Mouse (Mus musculus) kidney, embryonic 15.5 days (tissue): Measurements from ENCODE around the gene Hpse. TPM values are rescaled to one million over a fixed set of nuclear protein-coding genes. Genes with fewer than 3 reads are reported as not detected.

Experiments
- ATAC-seq: fragments of 200-750 bp; cut with Nextera tagmentation; replicated peaks from 2 replicates; pipeline ENCODE4 v1.8.0; 2017; ENCODE audit warnings: moderate TSS enrichment; ENCODE audit not compliant: low FRiP score
- H3K27ac ChIP-seq: fragments of 300-500 bp; sonication (generic); 2 replicates; pipeline ENCODE4 v1.5.1; 2015; ENCODE audit warnings: mild to moderate bottlenecking, inconsistent platforms
- H3K27me3 ChIP-seq: fragments of 300-500 bp; sonication (generic); 2 replicates; pipeline ENCODE4 v1.6.1; 2015; ENCODE audit warnings: inconsistent platforms
- H3K36me3 ChIP-seq: fragments of 300-500 bp; sonication (generic); 2 replicates; pipeline ENCODE4 v1.6.1; 2015; ENCODE audit warnings: inconsistent platforms
- H3K4me1 ChIP-seq: fragments of 300-500 bp; sonication (generic); 2 replicates; pipeline ENCODE4 v1.6.1; 2015; ENCODE audit warnings: inconsistent platforms
- H3K4me2 ChIP-seq: fragments of 300-500 bp; sonication (generic); 2 replicates; pipeline ENCODE4 v1.6.1; 2015; ENCODE audit warnings: moderate library complexity, mild to moderate bottlenecking, inconsistent platforms
- H3K4me3 ChIP-seq: fragments of 300-500 bp; sonication (generic); replicated peaks from 2 replicates; pipeline ENCODE4 v1.5.1; 2015; ENCODE audit warnings: mild to moderate bottlenecking, inconsistent platforms
- H3K9ac ChIP-seq: fragments of 300-500 bp; sonication (generic); 2 replicates; pipeline ENCODE4 v1.6.1; 2015; ENCODE audit warnings: mild to moderate bottlenecking, inconsistent platforms
- H3K9me3 ChIP-seq: fragments of 300-500 bp; sonication (generic); replicated peaks from 2 replicates; pipeline ENCODE4 v1.6.1; 2016; ENCODE audit warnings: inconsistent platforms
- WGBS: fragments of 180-500 bp; shearing (Covaris S2); methylation state at CpG from one replicate; pipeline ENCODE4 v1.1.7; 2015; ENCODE audit warnings: mixed read lengths; 5-methylcytosine and 5-hydroxymethylcytosine counted together
- polyA plus RNA-seq: library from polyadenylated mRNA; unstranded; fragments of >200 nt; fragmentation: Nextera tagmentation; extraction: Ambion mirVana; gene quantifications from 2 replicates; pipeline ENCODE4 v1.2.1, GENCODE M21; 2015

The Hpse gene
- polyA plus RNA-seq, 1 experiment from 2014 or later: 4.2 TPM

DNA sequence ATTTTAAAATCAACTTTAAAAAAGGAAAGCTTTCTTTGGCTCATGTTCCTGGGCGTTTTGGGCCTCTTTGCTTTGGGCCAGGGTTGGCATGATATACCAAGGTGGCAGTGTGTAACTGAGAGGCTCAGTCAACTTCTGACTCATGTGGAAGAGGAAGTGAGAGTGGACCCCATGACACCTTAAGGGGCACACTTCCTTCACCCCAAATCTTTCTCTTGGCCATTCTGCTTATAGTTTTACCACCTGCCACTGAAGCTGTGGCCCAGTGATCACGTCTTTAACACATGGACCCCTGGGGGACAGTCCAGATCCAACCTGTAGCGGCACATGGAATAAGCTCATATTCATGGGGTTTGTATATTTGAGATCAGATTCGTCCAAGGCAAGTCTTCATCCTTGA lies 6.5 kb upstream of the Hpse start:
- ATAC-seq: no peak
- Histone ChIP-seq H3K36me3 (no peaks in the 10 kb centered on the region), H3K4me3 (no peak overlapping the region), H3K4me1 (no peaks in the 10 kb centered on the region), H3K27me3 (no peaks in the 10 kb centered on the region), H3K9me3 (no peaks in the 10 kb centered on the region), H3K4me2 (no peak overlapping the region), H3K9ac (no peak overlapping the region), H3K27ac (no peak overlapping the region)
- WGBS: 88% methylated on average over 4 of the region's 4 CpGs

DNA sequence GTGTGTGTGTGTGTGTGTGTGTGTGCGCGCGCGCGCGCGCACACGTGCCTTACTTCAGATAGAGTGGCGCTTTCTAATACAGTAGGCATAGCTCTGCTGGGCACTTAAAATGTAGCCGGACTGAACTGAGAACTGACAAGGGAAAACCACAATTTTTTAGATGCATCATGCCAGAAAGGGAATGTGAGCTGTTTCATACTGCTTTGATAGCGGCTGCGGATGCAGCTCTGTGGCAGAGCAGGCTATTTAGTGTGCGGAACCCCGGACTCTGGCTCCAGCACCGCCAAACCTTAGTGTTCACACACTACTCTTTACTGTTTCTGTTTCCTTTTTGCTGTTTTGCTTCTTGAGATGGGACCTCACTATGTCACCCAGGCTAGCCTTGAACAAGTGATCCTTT lies 2.8 kb downstream of the Hpse start:
- Histone ChIP-seq H3K36me3 (no peaks in the 10 kb centered on the region), H3K4me2 (no peak overlapping the region), H3K27me3 (peaks cover 17% of the 10 kb centered on the region), H3K9me3 (no peaks in the 10 kb centered on the region), H3K4me1 (peaks cover 17% of the 10 kb centered on the region), H3K9ac (no peak overlapping the region), H3K27ac (no peak overlapping the region), H3K4me3 (no peak overlapping the region)
- ATAC-seq: no peak
- WGBS: 88% methylated on average over 15 of the region's 15 CpGs

DNA sequence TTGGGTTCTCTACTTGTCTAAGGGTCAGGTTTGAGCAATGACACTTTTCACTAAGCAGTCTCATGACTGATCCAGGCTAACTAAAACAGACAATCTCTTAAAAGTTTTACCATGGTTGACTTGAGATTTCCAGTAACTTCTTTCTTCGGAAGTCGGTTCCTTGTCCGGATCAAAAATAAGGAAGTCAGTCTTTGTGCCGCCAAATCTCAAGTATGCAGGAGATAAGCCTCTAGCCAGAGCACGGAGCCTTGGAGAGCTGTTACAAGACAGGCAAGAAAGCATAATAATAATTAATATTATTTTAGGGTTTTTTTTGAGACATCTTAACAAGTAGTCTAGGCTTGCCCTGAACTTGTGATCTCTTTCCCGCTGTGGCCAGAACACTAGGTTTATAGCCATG lies 8.3 kb downstream of the Hpse start:
- H3K36me3 ChIP-seq: no peaks in the 10 kb centered on the region
- H3K4me3 ChIP-seq: no peak overlapping the region
- H3K4me1 ChIP-seq: 0 out of 2 replicates have a peak, but pooled peaks cover 5% of the 10 kb centered on the region
- H3K9ac ChIP-seq: no peak overlapping the region
- H3K27ac ChIP-seq: no peak overlapping the region
- no peaks in the 10 kb centered on the region for H3K27me3 ChIP-seq
- ATAC-seq: no peak
- WGBS: 89% methylated on average over 6 of the region's 6 CpGs
- no peak overlapping the region for H3K4me2 ChIP-seq
- no peaks in the 10 kb centered on the region for H3K9me3 ChIP-seq

DNA sequence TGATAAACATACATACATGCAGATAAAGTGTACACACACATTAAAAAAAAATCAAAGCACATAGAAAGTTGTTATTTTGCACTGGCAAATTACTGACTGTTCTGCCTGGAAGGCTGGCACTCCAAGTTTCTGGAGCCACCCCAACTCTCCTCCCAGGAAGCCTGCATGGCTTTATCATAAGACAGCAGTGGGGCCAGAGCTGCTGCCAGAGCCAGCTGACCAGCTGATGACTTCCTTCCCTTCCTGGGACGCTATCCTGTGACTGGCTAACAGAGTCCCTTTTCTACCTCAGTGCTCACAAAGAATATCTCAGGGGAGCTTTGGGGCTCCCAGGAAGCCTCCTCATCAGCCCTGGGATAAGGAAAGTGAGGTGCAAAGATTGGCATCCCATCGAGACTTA lies 9.5 kb downstream of the Hpse start:
- Histone ChIP-seq H3K9ac (no peak overlapping the region), H3K4me2 (no peak overlapping the region), H3K27me3 (no peaks in the 10 kb centered on the region), H3K9me3 (no peaks in the 10 kb centered on the region), H3K4me3 (no peak overlapping the region), H3K27ac (no peak overlapping the region), H3K36me3 (no peaks in the 10 kb centered on the region), H3K4me1 (0 out of 2 replicates have a peak, but pooled peaks cover 5% of the 10 kb centered on the region)
- no peak for ATAC-seq
- 56% methylated on average over 2 of the region's 2 CpGs for WGBS

DNA sequence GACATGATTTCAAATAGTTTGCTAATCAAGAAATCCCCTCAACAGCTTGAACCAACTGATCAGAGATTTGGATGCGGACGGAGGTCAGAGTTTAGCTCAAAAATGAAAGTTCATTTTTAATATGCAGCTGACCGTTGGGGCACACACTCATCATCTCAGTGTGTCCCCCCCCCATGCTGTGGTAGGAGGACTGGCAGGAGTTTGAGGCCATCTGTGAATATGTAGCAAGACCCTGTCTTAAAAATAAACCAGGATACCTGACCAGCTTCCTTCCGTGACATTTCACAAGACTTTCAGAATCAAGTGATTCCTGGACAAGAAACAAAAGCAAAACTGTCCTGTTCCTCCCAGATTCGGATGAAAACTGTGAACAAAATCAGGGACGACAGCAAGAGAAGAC lies 10.5 kb downstream of the Hpse start:
- Histone ChIP-seq H3K4me3 (no peak overlapping the region), H3K4me2 (no peak overlapping the region), H3K27me3 (no peaks in the 10 kb centered on the region), H3K36me3 (no peaks in the 10 kb centered on the region), H3K27ac (no peak overlapping the region), H3K9me3 (no peaks in the 10 kb centered on the region), H3K9ac (no peak overlapping the region), H3K4me1 (0 out of 2 replicates have a peak, but pooled peaks cover 5% of the 10 kb centered on the region)
- WGBS: 87% methylated on average over 6 of the region's 6 CpGs
- no peak for ATAC-seq

DNA sequence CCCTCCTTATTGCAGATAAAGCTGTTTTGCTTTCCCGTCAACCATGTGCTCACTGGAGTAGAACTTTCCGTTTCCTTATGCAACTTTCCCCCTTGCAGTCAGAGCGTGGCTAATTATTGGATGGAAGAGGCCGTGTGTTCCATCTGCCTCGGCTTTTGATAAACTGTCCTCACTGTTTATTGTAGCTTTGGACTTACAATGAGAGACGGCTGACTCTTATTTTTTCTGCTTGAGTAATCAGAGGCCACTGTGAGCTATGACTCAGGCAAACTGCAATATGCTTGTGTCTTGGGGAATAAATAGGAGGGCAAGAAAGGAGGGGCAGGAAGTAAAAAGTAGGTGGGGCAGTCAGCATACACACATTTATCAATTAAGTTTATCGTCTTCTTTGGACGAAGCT lies 12.8 kb downstream of the Hpse start:
- Histone ChIP-seq H3K4me1 (0 out of 2 replicates have a peak, but pooled peaks cover 5% of the 10 kb centered on the region), H3K4me2 (no peak overlapping the region), H3K4me3 (no peak overlapping the region), H3K27me3 (no peaks in the 10 kb centered on the region), H3K36me3 (no peaks in the 10 kb centered on the region), H3K27ac (no peak overlapping the region), H3K9ac (no peak overlapping the region), H3K9me3 (no peaks in the 10 kb centered on the region)
- 42% methylated on average over 8 of the region's 8 CpGs for WGBS
- no peak for ATAC-seq

DNA sequence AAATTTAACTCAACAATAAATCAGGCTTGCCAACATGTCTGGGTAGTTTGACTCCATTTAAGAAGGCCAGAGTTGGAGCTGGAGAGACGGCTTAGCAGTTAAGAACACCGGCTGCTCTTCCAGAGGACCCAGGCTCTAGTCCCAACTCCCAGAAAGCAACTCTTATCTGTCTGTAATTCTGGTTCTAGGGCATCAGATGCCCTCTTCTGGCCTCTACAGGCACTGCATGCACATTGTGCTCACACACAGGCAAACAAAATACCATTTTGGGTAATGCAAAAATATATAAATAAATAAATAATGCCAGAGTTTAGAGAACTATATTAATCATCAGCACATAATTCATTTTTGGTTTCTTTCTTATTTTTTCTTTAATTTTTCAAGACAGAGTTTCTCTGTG lies 15.2 kb downstream of the Hpse start:
- 92% methylated on average over 2 of the region's 2 CpGs for WGBS
- H3K4me3 ChIP-seq: no peak overlapping the region
- no peak for ATAC-seq
- H3K27me3 ChIP-seq: no peaks in the 10 kb centered on the region
- 0 out of 2 replicates have a peak, but pooled peaks cover 5% of the 10 kb centered on the region for H3K4me1 ChIP-seq
- H3K4me2 ChIP-seq: no peak overlapping the region
- H3K9ac ChIP-seq: no peak overlapping the region
- no peaks in the 10 kb centered on the region for H3K36me3 ChIP-seq
- no peaks in the 10 kb centered on the region for H3K9me3 ChIP-seq
- H3K27ac ChIP-seq: no peak overlapping the region

DNA sequence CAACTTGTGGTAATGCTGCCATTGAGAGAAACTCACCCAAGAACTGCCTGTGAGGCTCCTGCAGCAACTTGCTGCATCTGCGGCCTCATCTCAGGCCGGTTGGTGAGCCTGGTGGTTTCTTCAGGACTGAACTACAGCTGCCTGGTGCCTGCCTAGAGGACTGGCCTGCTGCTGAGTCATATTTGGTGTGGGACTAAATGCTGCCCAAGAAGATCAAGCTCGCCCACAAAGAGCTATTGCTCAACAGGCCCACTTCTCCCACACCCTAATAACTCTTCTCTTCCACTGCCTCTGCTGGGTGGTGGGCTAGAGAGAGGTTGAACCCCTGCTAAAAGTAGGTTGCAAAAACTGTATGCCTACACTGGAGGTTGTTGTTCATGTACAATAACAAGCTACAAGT lies 17.2 kb downstream of the Hpse start:
- no peaks in the 10 kb centered on the region for H3K9me3 ChIP-seq
- no peak overlapping the region for H3K4me3 ChIP-seq
- H3K4me1 ChIP-seq: 0 out of 2 replicates have a peak, but pooled peaks cover 5% of the 10 kb centered on the region
- H3K4me2 ChIP-seq: no peak overlapping the region
- no peak for ATAC-seq
- no peaks in the 10 kb centered on the region for H3K27me3 ChIP-seq
- no peak overlapping the region for H3K27ac ChIP-seq
- 93% methylated on average over 3 of the region's 3 CpGs for WGBS
- no peak overlapping the region for H3K9ac ChIP-seq
- H3K36me3 ChIP-seq: no peaks in the 10 kb centered on the region

DNA sequence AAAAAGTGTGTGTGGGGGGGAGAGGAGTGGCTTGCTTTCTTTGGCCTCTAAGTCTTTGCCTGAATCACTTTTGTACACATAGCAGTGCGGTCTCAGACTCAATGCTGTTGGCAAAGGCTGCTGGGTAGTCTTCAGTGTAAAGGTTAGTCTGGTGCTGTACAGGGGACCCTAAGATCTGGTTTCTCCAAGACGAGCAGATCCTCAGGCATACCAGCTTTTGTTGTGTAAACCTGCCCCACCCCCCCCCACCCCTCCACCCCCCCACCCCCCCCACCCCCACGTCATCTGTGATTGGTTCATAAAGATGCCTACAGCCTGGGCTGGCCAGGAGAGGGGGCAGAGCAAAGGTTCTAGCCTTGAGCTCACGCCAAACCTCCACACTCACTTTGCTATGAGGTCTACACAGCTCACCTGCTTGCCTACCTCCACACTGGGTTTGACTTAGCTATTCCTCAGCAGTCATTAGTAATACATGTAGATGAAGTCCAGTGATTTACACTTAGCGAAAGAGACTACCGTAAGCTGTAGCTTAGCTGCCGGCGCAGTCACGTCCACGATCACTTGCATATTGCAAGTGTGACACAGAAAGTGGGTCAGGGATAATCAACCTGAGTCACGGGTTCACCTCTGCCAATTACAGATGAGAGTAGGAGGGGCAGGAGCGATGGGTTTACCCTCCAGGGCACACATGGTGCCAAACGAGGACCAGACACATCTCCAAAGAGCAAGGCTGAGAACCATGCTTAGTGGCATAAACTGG lies 18.5 kb downstream of the Hpse start:
- no peak for ATAC-seq
- H3K4me2 ChIP-seq: no peak overlapping the region
- no peak overlapping the region for H3K4me3 ChIP-seq
- no peaks in the 10 kb centered on the region for H3K4me1 ChIP-seq
- no peak overlapping the region for H3K9ac ChIP-seq
- H3K27me3 ChIP-seq: no peaks in the 10 kb centered on the region
- no peaks in the 10 kb centered on the region for H3K36me3 ChIP-seq
- H3K27ac ChIP-seq: no peak overlapping the region
- H3K9me3 ChIP-seq: no peaks in the 10 kb centered on the region
- WGBS: 82% methylated on average over 13 of the region's 13 CpGs

DNA sequence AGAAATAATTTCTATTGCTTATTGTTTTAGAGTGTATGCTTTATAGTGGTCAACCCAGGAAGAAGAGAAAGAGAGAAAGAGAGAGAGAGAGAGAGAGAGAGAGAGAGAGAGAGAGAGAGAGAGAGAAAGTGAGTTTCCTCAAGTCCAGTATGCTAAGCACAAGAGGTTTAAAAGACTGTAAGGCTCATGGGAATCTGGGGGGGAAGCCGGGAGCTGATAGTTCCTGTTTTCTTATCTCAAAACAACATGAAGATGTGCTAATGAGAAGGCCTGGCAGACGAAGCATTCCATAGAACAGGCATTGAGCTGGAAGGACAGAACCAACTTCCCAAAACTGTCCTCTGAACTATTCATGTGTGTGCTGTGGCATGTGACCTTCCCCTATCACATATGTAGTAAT lies 21.6 kb downstream of the Hpse start:
- no peak overlapping the region for H3K4me3 ChIP-seq
- H3K4me2 ChIP-seq: no peak overlapping the region
- no peaks in the 10 kb centered on the region for H3K4me1 ChIP-seq
- H3K36me3 ChIP-seq: no peaks in the 10 kb centered on the region
- ATAC-seq: no peak
- H3K27ac ChIP-seq: no peak overlapping the region
- no peak overlapping the region for H3K9ac ChIP-seq
- 66% methylated on average over 2 of the region's 2 CpGs for WGBS
- no peaks in the 10 kb centered on the region for H3K9me3 ChIP-seq
- no peaks in the 10 kb centered on the region for H3K27me3 ChIP-seq

DNA sequence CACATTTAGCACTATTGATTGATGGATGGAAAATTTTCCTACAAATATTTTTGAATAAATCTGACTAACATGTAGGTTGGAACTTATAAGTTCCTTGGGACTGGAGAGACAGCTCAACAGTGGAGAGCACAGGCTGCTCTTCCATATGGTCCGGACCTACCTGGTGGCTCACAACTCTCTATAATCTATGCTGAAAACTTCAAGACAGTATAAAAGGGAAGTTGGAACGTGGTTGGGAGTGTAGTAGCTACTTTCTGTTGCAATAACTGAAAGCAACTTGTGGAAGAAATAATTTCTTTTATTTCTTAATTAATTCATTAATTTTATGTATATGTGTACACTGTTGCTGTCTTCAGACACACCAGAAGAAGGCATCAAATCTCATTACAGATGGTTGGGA lies 22.1 kb downstream of the Hpse start:
- WGBS: 82% methylated on average over 2 of the region's 2 CpGs
- no peaks in the 10 kb centered on the region for H3K36me3 ChIP-seq
- no peak for ATAC-seq
- H3K4me1 ChIP-seq: no peaks in the 10 kb centered on the region
- H3K4me3 ChIP-seq: no peak overlapping the region
- no peak overlapping the region for H3K4me2 ChIP-seq
- no peaks in the 10 kb centered on the region for H3K27me3 ChIP-seq
- no peak overlapping the region for H3K9ac ChIP-seq
- no peaks in the 10 kb centered on the region for H3K9me3 ChIP-seq
- no peak overlapping the region for H3K27ac ChIP-seq

DNA sequence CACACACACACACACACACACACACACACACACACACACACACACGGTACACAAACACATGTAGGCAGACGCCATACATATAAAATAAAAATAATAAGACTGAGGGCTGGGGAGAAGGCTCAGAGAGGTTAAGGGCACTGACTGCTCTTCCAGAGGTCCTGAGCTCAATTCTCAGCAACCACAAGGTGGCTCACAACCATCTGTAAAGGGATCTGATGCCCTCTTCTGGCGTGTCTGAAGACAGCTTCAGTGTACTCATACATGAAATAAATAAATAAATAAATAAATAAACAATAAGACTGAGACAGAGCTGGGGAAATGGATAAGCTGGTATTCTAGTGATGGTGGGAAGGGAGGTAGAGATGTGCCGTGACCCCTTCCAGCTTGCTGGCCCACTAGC lies 33.9 kb downstream of the Hpse start:
- WGBS: 67% methylated on average over 4 of the region's 4 CpGs
- H3K9me3 ChIP-seq: no peaks in the 10 kb centered on the region
- no peaks in the 10 kb centered on the region for H3K36me3 ChIP-seq
- H3K4me3 ChIP-seq: no peak overlapping the region
- H3K9ac ChIP-seq: no peak overlapping the region
- no peak overlapping the region for H3K4me2 ChIP-seq
- H3K27ac ChIP-seq: no peak overlapping the region
- H3K4me1 ChIP-seq: no peaks in the 10 kb centered on the region
- no peaks in the 10 kb centered on the region for H3K27me3 ChIP-seq
- ATAC-seq: no peak

DNA sequence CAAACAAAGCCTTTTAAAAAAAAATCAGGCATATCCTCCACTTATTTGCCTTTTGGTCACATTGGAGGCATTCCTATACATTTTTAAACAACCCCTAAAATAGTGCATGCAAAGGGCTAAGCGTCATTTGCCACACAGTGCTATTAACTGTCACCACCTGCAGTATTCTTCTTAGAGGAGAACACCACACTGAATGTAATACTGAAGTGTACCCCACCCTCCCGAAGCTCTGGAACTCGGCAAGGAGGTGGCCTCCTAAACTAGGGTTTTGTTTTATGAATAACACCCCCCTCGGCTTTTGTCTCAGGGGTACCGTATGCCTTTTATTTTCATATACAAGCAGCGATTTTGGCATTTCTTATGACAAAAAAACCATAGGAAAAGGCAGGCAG lies 39.0 kb downstream of the Hpse start:
- Histone ChIP-seq H3K9me3 (no peaks in the 10 kb centered on the region), H3K4me3 (no peak overlapping the region), H3K27me3 (peaks cover 3% of the 10 kb centered on the region; the same call in 1 of the 2 replicates), H3K9ac (no peak overlapping the region), H3K36me3 (no peaks in the 10 kb centered on the region), H3K4me2 (no peak overlapping the region), H3K4me1 (no peaks in the 10 kb centered on the region), H3K27ac (no peak overlapping the region)
- WGBS: 76% methylated on average over 6 of the region's 6 CpGs
- ATAC-seq: no peak
